ENCODE assay signal across 18 mouse cellular contexts in the genomic region with DNA sequence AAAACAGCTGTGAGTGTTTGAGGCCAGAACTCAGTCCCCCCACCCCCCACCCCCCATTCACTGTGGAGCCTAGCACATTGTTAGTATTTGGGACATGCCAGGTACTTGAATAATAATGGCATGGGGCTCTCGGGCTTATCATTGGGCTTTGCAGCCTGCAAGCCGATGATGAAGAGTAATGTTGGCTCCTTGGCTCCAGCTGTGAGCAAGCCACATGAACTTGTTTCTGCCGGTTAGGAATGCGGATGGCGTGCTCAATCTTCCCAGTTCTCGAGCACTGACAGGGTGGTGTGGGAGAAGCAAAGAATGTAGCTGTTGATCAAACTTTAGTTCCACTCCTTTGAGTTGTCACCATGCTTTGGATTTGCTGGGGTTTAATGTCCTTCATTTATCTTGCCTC. TPM values are rescaled to one million over a fixed set of nuclear protein-coding genes. Genes with fewer than 3 reads are reported as not detected.
DNase-seq lines count a peak whose midpoint lies in the region; ATAC-seq and TF ChIP-seq lines count a peak whose summit lies in the region.
"Had no signal": no experiment of that assay in that cellular context is flagged by ENCODE, and none has a peak within 500 bp of the region (broad histone marks: within the 10 kb centered on the region; RNA-seq: fewer than 3 reads in every experiment).

No protein-coding gene starts in this region.

- ATAC-seq in heart, embryonic 14.5 days (ENCODE audit: insufficient number of reproducible peaks, insufficient read depth, low FRiP score, low read depth): no peak
- peak; percentile 83 for ATAC-seq in neural tube, embryonic 11.5 days (ENCODE audit: insufficient read depth, low FRiP score, low TSS enrichment)
- ATAC-seq: forebrain, embryonic 14.5 days had no signal

- H3K4me3 ChIP-seq in heart, embryonic 14.5 days (ENCODE audit: control insufficient read depth in 1 of 2, insufficient read depth in 1 of 2, low read depth in 1 of 2, low read length in 2 of 2): no peak overlapping the region
- no peak overlapping the region for H3K4me3 ChIP-seq in kidney, adult 2 months (ENCODE audit: insufficient read depth, low read depth, low read length)
- H3K4me3 ChIP-seq in neural tube, embryonic 11.5 days (ENCODE audit: low read depth, low read length): no peak overlapping the region
- H3K4me3 ChIP-seq: heart, embryonic 10.5 days; kidney, embryonic 15.5 days; limb, embryonic 13.5 days; liver, embryonic 15.5 days had no signal

- no peak for TF ChIP-seq CTCF in kidney, adult 2 months (conservative IDR thresholded peaks at IDR 0.05; ENCODE audit: insufficient read depth, insufficient read length, low read depth, low read length)

- WGBS in heart, embryonic 14.5 days: 20% methylated on average over 6 of the region's 6 CpGs
- 49% methylated on average over 6 of the region's 6 CpGs for WGBS in kidney, adult 2 months
- 20% methylated on average over 6 of the region's 6 CpGs for WGBS in neural tube, embryonic 11.5 days

- no peaks in the 10 kb centered on the region for H3K9me3 ChIP-seq in heart, embryonic 14.5 days (ENCODE audit: control insufficient read depth, low read length)
- H3K9me3 ChIP-seq in neural tube, embryonic 11.5 days (ENCODE audit: control insufficient read depth, low read length): no peaks in the 10 kb centered on the region
- H3K9me3 ChIP-seq: heart, embryonic 10.5 days; kidney, embryonic 15.5 days; limb, embryonic 13.5 days; liver, embryonic 15.5 days had no signal

- peaks cover 4% of the 10 kb centered on the region; the same call in 1 of the 2 replicates for H3K27me3 ChIP-seq in heart, embryonic 14.5 days (ENCODE audit: control insufficient read depth, insufficient read depth, low read length)
- H3K27me3 ChIP-seq in kidney, adult 2 months (replicated peaks; ENCODE audit: control insufficient read depth, insufficient read depth, low read length): no peaks in the 10 kb centered on the region; the same call in 1 of the 2 replicates
- no peaks in the 10 kb centered on the region for H3K27me3 ChIP-seq in neural tube, embryonic 11.5 days (ENCODE audit: control insufficient read depth, insufficient read depth, low read length)

- TF ChIP-seq POLR2A in kidney, adult 2 months (IDR thresholded peaks at IDR 0.05; ENCODE audit: low read depth, low read length): no peak

- DNase-seq in heart, adult 8-10 months (ENCODE audit: low spot score): no peak
- DNase-seq in kidney, postnatal 4 days: peak; percentile 25 to 45
- no peak for DNase-seq in kidney, adult 2 months
- peak; percentile 60 for DNase-seq in embryo, embryonic 10.5 days (ENCODE audit: low spot score)
- DNase-seq in neural tube, embryonic 11.5 days (ENCODE audit: low spot score): peak; percentile 73
- no peak for DNase-seq in adrenal gland, postnatal 25 days
- DNase-seq: adrenal gland, postnatal 10 days; cerebellum, adult 9-11 months; layer of hippocampus, adult 9-11 months; midbrain, embryonic 14.5 days; thymus, adult 18-20 months had no signal

- peak overlapping the region; percentile 36; the same call in 1 of the 2 replicates for H3K4me2 ChIP-seq in heart, embryonic 14.5 days (ENCODE audit: low read length)
- H3K4me2 ChIP-seq in neural tube, embryonic 11.5 days (ENCODE audit: low read depth): no peak overlapping the region
- H3K4me2 ChIP-seq: kidney, embryonic 15.5 days; limb, embryonic 13.5 days; liver, embryonic 15.5 days had no signal

- H3K4me1 ChIP-seq in heart, embryonic 14.5 days (ENCODE audit: control insufficient read depth in 2 of 2, insufficient read depth in 2 of 2, low read length in 2 of 2): peaks cover 6 to 7% of the 10 kb centered on the region in 2 experiments; a peak in 3 of 4 replicates
- H3K4me1 ChIP-seq in kidney, adult 2 months (ENCODE audit: control insufficient read depth, insufficient read depth, low read length): no peaks in the 10 kb centered on the region
- H3K4me1 ChIP-seq in neural tube, embryonic 11.5 days (ENCODE audit: control insufficient read depth, insufficient read depth, low read length): peaks cover 10% of the 10 kb centered on the region
- H3K4me1 ChIP-seq: kidney, embryonic 15.5 days; limb, embryonic 13.5 days; liver, embryonic 15.5 days had no signal

- H3K9ac ChIP-seq in heart, embryonic 14.5 days (ENCODE audit: low read length): no peak overlapping the region
- no peak overlapping the region for H3K9ac ChIP-seq in neural tube, embryonic 11.5 days (ENCODE audit: low read length)
- H3K9ac ChIP-seq: kidney, embryonic 15.5 days; limb, embryonic 13.5 days; liver, embryonic 15.5 days had no signal

- no peaks in the 10 kb centered on the region for H3K36me3 ChIP-seq in heart, embryonic 14.5 days (ENCODE audit: control insufficient read depth, insufficient read depth, low read length)
- no peaks in the 10 kb centered on the region for H3K36me3 ChIP-seq in kidney, adult 2 months (ENCODE audit: control insufficient read depth, insufficient read depth, low read length)
- H3K36me3 ChIP-seq in neural tube, embryonic 11.5 days (ENCODE audit: control insufficient read depth, insufficient read depth, low read length): no peaks in the 10 kb centered on the region
- H3K36me3 ChIP-seq: heart, embryonic 10.5 days; kidney, embryonic 15.5 days; limb, embryonic 13.5 days; liver, embryonic 15.5 days had no signal

- H3K27ac ChIP-seq in heart, embryonic 14.5 days (replicated peaks in 1 of 2; ENCODE audit: control insufficient read depth in 1 of 2, insufficient read depth in 1 of 2, low read depth in 2 of 2, low read length in 2 of 2): 0 out of 4 replicates have a peak overlapping the region, but pooled peaks of 1 of the 2 experiments have one; percentile 27
- H3K27ac ChIP-seq in kidney, adult 2 months (ENCODE audit: insufficient read depth, low read depth, low read length): no peak overlapping the region
- H3K27ac ChIP-seq in neural tube, embryonic 11.5 days (ENCODE audit: low read depth, low read length): no peak overlapping the region
- H3K27ac ChIP-seq: heart, embryonic 10.5 days; kidney, embryonic 15.5 days; limb, embryonic 13.5 days; liver, embryonic 15.5 days had no signal

RNA-seq across cellular contexts. Expression of a gene that starts 6.3 kb away (rescaled TPM):
- 1.6 and 1.8 TPM in 2 replicates for polyA plus RNA-seq in heart, embryonic 14.5 days (2014; fragmentation: Nextera tagmentation; extraction: Ambion mirVana)
- 1 to 10 TPM; 1.7 to 6.2 (median 3.5) TPM for total RNA-seq in heart, adult 8-10 months (2022)
- polyA plus RNA-seq in kidney, adult 2 months (2012; rRNA removed): 0.83 and 0.92 TPM in 2 replicates
- 0.62 and 2.8 TPM in 2 replicates for polyA plus RNA-seq in neural tube, embryonic 11.5 days (2014; fragmentation: Nextera tagmentation; extraction: Ambion mirVana)
- total RNA-seq in adrenal gland, postnatal 25 days (2021): 0.30 TPM in 1 of 2 replicates, not detected in the other
- polyA plus RNA-seq: C2C12 had no signal

RNA-seq across cellular contexts. Expression of a gene that starts 6.6 kb away (rescaled TPM):
- 2.9 TPM in 2 replicates for polyA plus RNA-seq in heart, embryonic 14.5 days (2014; fragmentation: Nextera tagmentation; extraction: Ambion mirVana)
- 10 to 100 TPM; 12.3 to 16.5 (median 14.1) TPM for total RNA-seq in heart, adult 8-10 months (2022)
- 16.4 and 18.4 TPM in 2 replicates for polyA plus RNA-seq in kidney, adult 2 months (2012; rRNA removed)
- polyA plus RNA-seq in neural tube, embryonic 11.5 days (2014; fragmentation: Nextera tagmentation; extraction: Ambion mirVana): 10.2 and 11.6 TPM in 2 replicates
- total RNA-seq in adrenal gland, postnatal 25 days (2021): 15.0 and 20.0 TPM in 2 replicates

RNA-seq across cellular contexts. Expression of a gene that starts 58.8 kb away (rescaled TPM):
- 0.30 TPM in 1 of 2 replicates, not detected in the other for polyA plus RNA-seq in heart, embryonic 14.5 days (2014; fragmentation: Nextera tagmentation; extraction: Ambion mirVana)
- total RNA-seq in heart, adult 8-10 months (2022): under 1 TPM in 1 of 4 experiments, not detected in 3; 0.41 TPM
- 0.11 and 0.42 TPM in 2 replicates for polyA plus RNA-seq in kidney, adult 2 months (2012; rRNA removed)
- polyA plus RNA-seq in neural tube, embryonic 11.5 days (2014; fragmentation: Nextera tagmentation; extraction: Ambion mirVana): 2.5 and 3.4 TPM in 2 replicates
- total RNA-seq in adrenal gland, postnatal 25 days (2021): 0.82 TPM in 1 of 2 replicates, not detected in the other
- polyA plus RNA-seq: kidney, embryonic 15.5 days; liver, embryonic 15.5 days had no signal

Comparison
In these comparisons a context has a peak if more than half of its experiments do, and no peak if none do; other contexts are left out.
1. DNase-seq: peak in kidney, postnatal 4 days (2 of 2), embryo, embryonic 10.5 days (single experiment) and neural tube, embryonic 11.5 days (single experiment); none in heart, adult 8-10 months (single experiment), kidney, adult 2 months (single experiment) and adrenal gland, postnatal 25 days (single experiment).